Mouse (Mus musculus) stomach, postnatal 0 days (tissue): ENCODE data around the gene Mpc1.

ENCODE experiments used
- CTCF ChIP-seq: IDR thresholded peaks from 2 replicates; pipeline ENCODE4 v1.5.1; 2016; ENCODE audit warnings: antibody characterized with exemption, low read depth, mild to moderate bottlenecking, moderate library complexity
- EP300 ChIP-seq: optimal IDR thresholded peaks from 2 replicates; pipeline ENCODE3; 2016; ENCODE audit warnings: antibody characterized with exemption

DNA sequence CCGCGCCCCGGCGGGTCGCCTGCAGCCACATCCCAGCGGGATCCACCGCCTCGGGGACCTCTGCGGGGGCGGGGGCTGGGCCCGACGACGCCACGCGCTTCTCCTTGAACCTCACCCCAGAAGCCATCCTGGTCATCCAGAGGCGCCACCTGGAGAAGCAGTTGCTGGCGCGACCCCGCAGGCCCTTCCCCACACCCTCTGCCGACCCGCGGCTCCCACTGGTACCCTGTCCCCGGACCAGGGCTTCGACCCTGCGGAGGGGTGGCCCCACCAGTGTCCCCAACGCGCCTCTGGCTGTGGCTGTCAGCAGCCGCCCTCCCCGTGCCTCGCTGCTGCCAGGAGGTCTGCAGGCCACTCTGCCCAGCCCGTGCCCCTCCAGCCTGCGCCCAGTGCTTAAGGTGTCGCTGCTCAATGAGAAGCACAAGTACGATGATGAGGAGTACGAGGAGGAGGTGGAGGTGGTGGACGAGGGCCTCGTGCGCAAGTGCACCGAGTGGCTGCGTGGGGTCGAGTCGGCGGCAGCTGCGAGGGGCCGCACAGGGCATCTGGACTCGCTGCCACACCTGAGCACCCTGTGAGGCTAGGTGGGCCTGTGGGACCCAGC, 58.8 kb downstream of the Mpc1 start:
- TF ChIP-seq EP300 (no peak), CTCF (no peak)
